Mouse (Mus musculus) liver, embryonic 14.5 days (tissue): Measurements from ENCODE around the gene Clcn7.

Experiments
- CTCF ChIP-seq: IDR thresholded peaks from 2 replicates; pipeline ENCODE4 v1.5.1; 2016; ENCODE audit warnings: antibody characterized with exemption, low read depth, control low read depth
- EP300 ChIP-seq: IDR thresholded peaks from 2 replicates; pipeline ENCODE4 v1.6.1; 2016; ENCODE audit warnings: antibody characterized with exemption, low read depth

- TF ChIP-seq CTCF (peak; percentile 23; the same call in 1 of the 2 replicates), EP300 (no peak)
Measured at GRCm38 (mm10) chr17:25084835-25085385, 48.3 kb upstream of the Clcn7 start.
